Mouse (Mus musculus) kidney, adult 2 months (tissue): ENCODE measurements around the gene Zkscan17.

Experiments
- CTCF ChIP-seq: fragments of 200-500 bp; conservative IDR thresholded peaks from 2 replicates; pipeline ENCODE4 v1.5.1; 2011; ENCODE audit warnings: low read depth, mild to moderate bottlenecking, control low read depth, low read length, moderate library complexity, mixed read lengths; ENCODE audit not compliant: insufficient read depth, insufficient read length
- POLR2A ChIP-seq: fragments of 200-500 bp; IDR thresholded peaks from one replicate; pipeline ENCODE4 v1.6.1; 2011; ENCODE audit warnings: low read depth, low read length, control low read depth

DNA sequence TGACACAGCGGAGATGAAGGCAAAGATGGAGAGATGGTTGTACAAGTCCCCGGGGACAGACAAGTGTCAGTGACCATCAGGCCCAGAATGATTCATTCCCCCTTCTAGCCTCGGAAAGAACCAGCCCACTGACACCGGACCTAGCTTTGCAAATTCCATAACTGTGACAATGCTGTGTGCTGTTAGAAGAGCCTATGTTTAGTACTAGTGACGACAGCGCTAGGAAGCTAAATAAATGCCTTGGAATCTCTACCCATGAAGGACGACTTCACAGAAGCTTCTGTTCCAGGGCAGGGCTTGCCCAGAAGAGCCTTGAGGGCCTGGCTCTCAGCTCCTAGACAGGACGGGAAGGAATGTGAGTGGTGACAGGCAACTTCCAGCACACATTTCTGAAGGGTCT lies 40.3 kb downstream of the Zkscan17 start:
- TF ChIP-seq POLR2A = no peak
- TF ChIP-seq CTCF = no peak
